Mouse (Mus musculus): ENCODE measurements at regions not wholly inside any gene's neighbourhood (a gene's known extent, or its start where the extent isn't known, plus 50 kb on each side); places are given as distances from the start of the nearest gene placed in this dataset.

DNA sequence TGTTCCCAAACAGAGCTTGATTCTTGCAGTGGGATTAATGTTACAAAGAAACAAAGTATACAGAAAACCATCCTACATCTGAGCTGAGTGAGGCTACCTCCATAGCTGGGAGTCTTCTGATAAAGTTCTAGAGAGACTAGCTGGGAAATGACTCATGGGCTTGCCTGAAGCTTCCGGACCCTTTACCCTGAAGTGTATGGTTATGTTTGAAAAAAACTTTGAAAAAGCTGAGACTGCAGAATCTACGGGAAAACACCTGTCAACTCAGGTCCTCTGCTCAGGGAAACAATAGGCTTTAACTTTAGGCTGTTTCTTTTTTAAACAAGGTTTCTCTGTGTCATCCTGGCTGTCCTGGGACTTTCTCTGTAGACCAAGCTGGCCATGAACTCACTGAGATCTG, 593.4 kb downstream of the Gm19410 start:
- no peak for DNase-seq (ENCODE audit: low spot score in 2 of 2)
- intact Hi-C loops (cut with DNase I) = no loop called here

DNA sequence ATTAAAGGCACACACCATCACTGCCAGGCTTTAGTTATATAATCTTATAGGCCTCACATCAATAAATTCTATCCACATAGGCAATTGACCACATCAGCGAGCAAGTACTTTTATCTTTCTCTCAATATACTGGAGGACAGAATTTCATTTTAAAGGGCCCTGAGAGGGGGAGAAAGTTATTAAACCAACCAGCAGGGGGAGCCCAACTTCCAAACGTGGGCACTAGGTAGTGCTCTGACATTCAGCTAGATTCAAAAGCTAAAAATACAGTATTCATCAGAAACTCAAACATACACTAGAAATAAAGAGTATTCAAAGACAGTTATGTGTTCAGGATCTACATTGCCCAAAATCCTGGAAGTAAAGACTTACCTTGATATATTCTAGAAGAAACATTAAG, 595.7 kb downstream of the Gm19410 start:
- intact Hi-C loops (cut with DNase I) = loop anchor here (2.0 to 5.0 kb wide), 2 partner anchors 160 to 701 kb away; no protein-coding TSS in a partner anchor
- peak; percentile 82 to 88 for DNase-seq (ENCODE audit: low spot score in 2 of 2)

DNA sequence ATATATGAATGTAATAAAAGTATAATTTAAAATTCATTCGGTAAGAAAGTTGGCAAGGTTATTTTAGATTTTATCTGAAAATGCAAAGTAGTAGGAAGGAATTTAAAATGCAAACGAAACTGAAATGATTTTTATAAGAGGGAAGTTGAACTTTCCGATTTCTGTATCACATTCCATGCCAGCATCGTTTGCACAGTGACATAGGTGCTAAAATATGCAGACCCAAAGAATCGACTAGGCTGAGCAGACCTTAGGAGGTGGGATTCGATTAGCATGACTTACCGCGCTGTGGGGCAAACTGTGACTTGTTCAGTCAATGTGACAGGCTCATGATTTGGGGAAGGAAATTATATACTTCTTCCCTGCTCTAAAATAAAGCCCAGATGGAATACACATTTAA, 596.2 kb downstream of the Gm19410 start:
- DNase-seq (ENCODE audit: low spot score in 2 of 2) = no peak
- intact Hi-C loops (cut with DNase I) = loop anchor here (2.0 to 5.0 kb wide), 2 partner anchors 159 to 700 kb away; no protein-coding TSS in a partner anchor

DNA sequence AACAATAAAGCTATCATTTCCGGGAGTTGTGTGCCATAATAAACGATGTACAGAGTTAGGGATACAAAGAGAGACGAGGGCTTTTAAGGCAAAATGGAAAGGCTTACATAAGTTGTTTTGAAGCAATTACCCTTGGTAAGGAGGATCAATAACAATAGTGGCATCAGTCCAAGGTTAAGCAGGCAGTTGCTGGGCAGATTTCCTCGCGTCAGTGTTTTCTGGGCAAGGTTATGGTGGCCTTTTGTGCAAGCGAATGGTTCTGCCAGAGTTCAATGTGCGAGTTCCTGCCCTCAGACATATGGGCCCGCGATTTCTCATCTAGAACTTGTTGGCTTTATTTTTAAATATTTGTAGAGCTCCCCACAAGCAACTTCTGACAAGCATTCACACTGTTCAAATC, 597.7 kb downstream of the Gm19410 start:
- DNase-seq (ENCODE audit: low spot score in 2 of 2) = no peak
- intact Hi-C loops (cut with DNase I) = loop anchor here (5.0 kb wide), 1 partner anchor 699 kb away; no protein-coding TSS in a partner anchor

DNA sequence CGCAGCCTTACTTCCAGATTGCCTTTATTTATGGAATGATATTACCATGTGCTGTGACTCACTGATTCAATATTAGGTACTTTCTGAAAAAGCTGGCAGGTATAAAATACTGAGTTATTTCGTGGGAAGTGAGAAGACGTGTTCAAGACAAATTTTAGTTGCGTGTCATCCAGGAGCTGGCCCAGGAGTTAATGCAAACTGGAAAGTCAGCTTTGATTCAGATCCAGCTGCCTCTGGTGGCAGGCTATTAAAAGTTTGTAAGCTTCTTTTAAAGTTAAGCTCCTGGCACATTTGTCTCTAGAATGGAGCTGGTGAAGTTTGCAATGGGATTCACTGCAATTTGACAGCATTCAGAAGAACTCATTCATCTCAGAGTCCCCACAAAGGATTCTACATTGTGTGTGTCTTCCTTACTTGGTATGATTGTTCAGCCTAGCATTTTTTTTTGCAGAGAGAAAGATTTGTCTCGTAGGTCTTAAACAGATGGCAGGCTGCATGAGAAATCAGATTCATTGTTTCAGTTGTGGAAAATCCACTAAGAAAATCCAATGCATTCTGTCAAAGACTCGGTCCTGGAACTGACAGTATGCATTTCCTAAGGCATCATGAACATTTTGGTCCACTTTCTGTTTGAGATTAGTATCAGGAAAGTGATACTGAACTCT, 599.1 kb downstream of the Gm19410 start:
- DNase-seq (ENCODE audit: low spot score in 2 of 2) = no peak
- intact Hi-C loops (cut with DNase I) = loop anchor here (5.0 kb wide), 2 partner anchors 58 to 698 kb away; no protein-coding TSS in a partner anchor

DNA sequence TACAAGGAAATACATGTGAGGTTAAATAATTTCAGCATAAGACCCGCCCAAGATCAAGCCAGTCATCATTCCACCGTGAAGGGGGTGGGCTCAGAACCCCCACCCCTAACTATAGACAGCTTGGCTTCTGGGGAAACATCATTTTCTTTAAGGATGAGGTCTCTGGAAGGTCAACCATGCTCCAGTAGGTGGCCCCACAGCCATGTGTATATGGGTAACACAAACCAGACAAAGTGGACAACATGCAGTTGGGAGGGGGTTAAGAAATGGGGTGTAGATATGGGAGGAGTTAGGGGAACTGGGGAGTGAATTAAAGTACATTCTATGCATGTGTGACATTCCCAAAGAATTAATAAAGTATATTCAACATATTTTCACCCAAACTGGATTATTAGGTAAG, 600.4 kb downstream of the Gm19410 start:
- DNase-seq (ENCODE audit: low spot score in 2 of 2) = no peak
- intact Hi-C loops (cut with DNase I) = loop anchor here (5.0 kb wide), 1 partner anchor 56 kb away; no protein-coding TSS in a partner anchor

DNA sequence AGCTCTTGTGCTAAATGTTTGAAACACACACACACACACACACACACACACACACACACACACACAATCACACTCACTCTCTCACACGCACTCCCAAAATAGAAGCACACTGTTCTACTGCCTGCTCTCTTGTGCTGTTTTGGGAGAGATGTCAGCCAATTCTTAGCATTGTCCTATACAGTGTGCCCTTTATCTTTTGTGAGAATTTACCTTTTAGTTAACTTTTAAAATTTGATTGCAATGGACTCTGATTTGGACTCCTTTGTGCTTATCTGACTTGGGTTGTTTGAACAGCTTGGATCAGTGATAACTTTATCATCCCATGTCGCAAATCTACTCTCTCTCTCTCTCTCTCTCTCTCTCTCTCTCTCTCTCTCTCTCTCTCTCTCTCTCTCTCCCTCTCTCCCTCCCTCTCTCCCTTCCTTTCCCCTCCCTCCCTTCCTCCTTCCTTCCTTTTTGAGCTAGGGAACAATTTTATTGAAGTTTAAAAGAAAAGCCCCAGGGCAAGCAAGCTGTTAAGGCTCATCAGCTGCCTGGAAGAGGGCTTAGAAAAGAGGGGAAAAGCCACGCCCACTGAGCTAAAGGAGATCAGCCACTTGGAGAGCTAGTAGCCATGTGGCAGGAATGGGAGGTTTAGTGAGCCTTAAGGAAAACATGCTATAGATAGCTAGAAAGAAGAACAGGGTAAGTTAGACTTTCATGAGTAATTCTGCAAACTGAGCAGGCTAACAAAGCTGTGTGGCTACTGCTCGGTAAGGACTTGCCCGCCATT, 611.2 kb downstream of the Gm19410 start:
- intact Hi-C loops (cut with DNase I) = no loop called here
- no peak for DNase-seq (ENCODE audit: low spot score in 2 of 2)

DNA sequence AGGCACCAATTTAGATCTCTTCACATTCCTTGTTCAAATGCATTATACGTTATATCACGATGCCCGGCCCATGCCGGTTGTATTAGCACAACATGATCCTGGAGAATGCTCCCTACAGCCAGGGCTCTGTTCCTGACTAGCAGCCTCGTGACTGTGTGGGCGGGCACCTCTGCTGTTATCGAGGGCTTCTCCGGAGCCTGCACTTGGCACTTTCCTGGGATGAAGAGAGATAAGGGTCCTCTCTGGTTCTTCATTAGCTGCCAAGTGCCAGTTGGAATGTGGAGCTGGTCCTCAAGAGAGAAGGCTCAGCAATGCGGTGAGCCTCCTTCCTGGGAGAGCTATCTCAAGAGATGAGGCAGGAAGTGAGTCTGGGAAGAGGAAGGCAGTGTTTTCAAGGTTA, 598.9 kb upstream of the AI429214 start:
- intact Hi-C loops (cut with DNase I) = no loop called here
- DNase-seq (ENCODE audit: low spot score in 2 of 2) = no peak

DNA sequence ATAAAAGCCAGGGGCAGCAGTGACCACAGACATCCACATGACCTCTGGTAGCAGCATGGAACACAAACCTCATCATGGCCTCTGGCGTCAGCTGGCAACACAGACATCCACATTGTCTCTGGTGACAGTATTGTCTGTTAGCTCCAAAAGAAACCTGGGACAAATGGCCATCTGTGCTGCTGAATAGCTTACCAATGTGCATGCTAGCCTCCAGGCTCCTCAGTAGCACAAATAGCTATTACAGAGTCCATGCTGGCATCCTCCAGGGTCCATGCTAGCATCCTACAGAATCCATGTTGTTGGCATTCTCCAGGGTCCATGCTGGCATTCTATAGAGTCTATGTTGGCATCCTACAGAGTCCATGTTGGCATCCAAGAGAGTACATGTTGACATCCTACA, 596.9 kb upstream of the AI429214 start:
- intact Hi-C loops (cut with DNase I) = no loop called here
- no peak for DNase-seq (ENCODE audit: low spot score in 2 of 2)

DNA sequence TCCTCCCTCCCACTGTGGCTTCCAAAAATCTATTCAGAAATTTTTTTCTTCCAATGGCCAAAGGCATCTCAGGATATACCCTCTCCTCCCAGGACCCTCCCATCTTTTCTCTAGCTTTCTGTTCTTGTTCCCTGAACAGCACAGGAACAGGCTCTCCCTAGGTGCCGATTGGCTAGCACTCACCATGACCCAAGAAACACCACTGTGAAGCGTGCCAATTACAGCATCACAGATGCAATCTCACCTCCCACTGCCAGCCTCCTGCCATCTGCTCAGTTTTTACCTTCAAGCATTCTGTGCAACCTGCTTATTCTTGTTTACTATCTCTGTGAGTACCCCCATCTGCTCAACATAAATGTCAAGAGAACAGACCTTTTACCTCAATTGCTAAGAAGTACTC, 586.7 kb upstream of the AI429214 start:
- intact Hi-C loops (cut with DNase I) = no loop called here
- peak; percentile 11 to 35 for DNase-seq (ENCODE audit: low spot score in 2 of 2)
